Mouse (Mus musculus) forebrain, embryonic 12.5 days (tissue): ENCODE measurements around the gene Cldn2. TPM values are rescaled to one million over a fixed set of nuclear protein-coding genes. Genes with fewer than 3 reads are reported as not detected.

ENCODE experiments used
- ATAC-seq: fragments of 200-750 bp; cut with Nextera tagmentation; 2 replicates; pipeline ENCODE4 v1.8.0; 2017; ENCODE audit warnings: moderate TSS enrichment; ENCODE audit not compliant: low FRiP score
- H3K27ac ChIP-seq: fragments of 300-500 bp; sonication (generic); 2 replicates; pipeline ENCODE4 v1.5.1; 2016; ENCODE audit warnings: mild to moderate bottlenecking
- H3K27me3 ChIP-seq: fragments of 300-500 bp; sonication (generic); 2 replicates; pipeline ENCODE4 v1.6.1; 2016; ENCODE audit warnings: mild to moderate bottlenecking
- H3K36me3 ChIP-seq: fragments of 300-500 bp; sonication (generic); replicated peaks from 2 replicates; pipeline ENCODE4 v1.6.1; 2016; ENCODE audit warnings: mild to moderate bottlenecking
- H3K4me1 ChIP-seq: fragments of 300-500 bp; sonication (generic); 2 replicates; pipeline ENCODE4 v1.6.1; 2016
- H3K4me2 ChIP-seq: fragments of 300-500 bp; sonication (generic); 2 replicates; pipeline ENCODE4 v1.6.1; 2016; ENCODE audit warnings: mild to moderate bottlenecking, moderate library complexity
- H3K4me3 ChIP-seq: fragments of 300-500 bp; sonication (generic); replicated peaks from 2 replicates; pipeline ENCODE4 v1.5.1; 2016; ENCODE audit warnings: mild to moderate bottlenecking
- H3K9ac ChIP-seq: fragments of 300-500 bp; sonication (generic); 2 replicates; pipeline ENCODE4 v1.6.1; 2016; ENCODE audit warnings: mild to moderate bottlenecking
- H3K9me3 ChIP-seq: fragments of 300-500 bp; sonication (generic); 2 replicates; pipeline ENCODE4 v1.6.1; 2016
- WGBS: fragments of 180-500 bp; shearing (Covaris S2); methylation state at CpG from one replicate; pipeline ENCODE4 v1.1.7; 2016; 5-methylcytosine and 5-hydroxymethylcytosine counted together
- polyA plus RNA-seq: library from polyadenylated mRNA; unstranded; fragments of >200 nt; fragmentation: Nextera tagmentation; extraction: Ambion mirVana; gene quantifications from 2 replicates; pipeline ENCODE4 v1.2.1, GENCODE M21; 2016

Gene Cldn2
- polyA plus RNA-seq, 1 experiment from 2014 or later: 0.11 TPM

DNA sequence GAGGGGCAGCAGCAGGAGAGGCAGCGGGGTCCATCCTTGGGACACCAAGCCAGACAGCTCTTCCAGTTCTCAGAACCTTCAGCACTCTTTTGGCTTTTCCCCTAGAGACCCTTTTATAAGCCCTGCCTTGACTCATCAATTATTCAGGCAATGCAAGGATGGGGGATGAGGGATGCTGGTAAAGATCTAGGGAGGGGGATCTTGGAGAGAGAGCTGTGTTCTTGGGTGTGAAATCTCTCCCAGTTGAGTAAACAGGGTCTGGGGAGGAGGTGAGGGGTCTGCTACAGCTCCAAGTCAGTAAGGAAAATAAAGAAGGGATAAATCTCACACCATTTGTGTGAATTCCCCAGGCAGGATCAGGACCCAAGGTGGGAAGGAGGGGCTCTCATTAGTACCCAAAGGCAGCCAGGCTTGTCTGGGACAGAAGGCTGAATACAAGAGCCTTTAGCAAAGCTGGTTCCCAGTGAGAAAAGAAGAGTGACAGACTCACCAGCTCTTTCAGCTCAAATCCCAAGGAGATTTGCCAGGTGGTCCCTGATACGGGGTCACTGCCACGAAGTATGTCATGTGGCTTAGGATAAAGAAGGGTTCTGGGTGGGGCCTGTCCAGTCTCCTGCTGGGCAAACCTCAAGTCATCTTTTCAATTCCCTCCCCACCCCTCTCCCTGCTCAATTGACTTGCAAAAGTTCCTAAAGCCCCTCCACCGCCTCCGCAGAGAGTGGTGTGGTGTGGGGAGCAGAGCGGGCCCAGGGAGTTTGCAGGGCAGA, 18.2 kb upstream of the Cldn2 start, which contains the start of gene Ripply1:
Gene Ripply1, minus strand, starts transcription at position 76 of the 767 bp plus-strand sequence.
- no peaks in the 10 kb centered on the region for H3K36me3 ChIP-seq
- no peak for ATAC-seq
- H3K4me2 ChIP-seq: no peak within 1 kb of the TSS
- H3K4me1 ChIP-seq: peaks cover 4% of the 10 kb centered on the region; the same call in 1 of the 2 replicates
- H3K27me3 ChIP-seq: peaks cover 38% of the 10 kb centered on the region
- no peaks in the 10 kb centered on the region for H3K9me3 ChIP-seq
- H3K4me3 ChIP-seq: no peak within 1 kb of the TSS
- no peak within 1 kb of the TSS for H3K27ac ChIP-seq
- no peak within 1 kb of the TSS for H3K9ac ChIP-seq
- 24% methylated on average over 6 of the region's 6 CpGs for WGBS

DNA sequence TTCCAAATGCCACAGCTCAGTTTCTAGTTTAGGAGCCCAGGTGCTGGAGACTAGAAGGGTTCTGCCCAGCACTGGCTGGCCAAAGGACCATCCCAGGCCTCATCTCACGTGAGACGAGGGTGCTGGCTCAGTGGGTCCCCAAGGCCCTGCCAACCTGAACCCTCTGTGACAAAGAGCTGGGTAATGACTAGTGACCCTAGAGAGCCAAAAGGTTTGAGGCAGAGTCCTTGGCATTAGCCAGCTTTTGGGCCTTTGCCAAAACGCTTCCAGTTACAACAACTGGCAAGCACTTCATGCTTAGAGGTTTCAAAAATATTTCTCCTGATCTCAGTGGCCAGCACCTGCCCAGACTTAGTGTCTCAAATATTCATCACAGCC, 17.6 kb upstream of the Cldn2 start:
- no peaks in the 10 kb centered on the region for H3K9me3 ChIP-seq
- no peak overlapping the region for H3K27ac ChIP-seq
- no peak overlapping the region for H3K9ac ChIP-seq
- H3K4me2 ChIP-seq: no peak overlapping the region
- WGBS: 43% methylated on average over 3 of the region's 3 CpGs
- H3K4me1 ChIP-seq: peaks cover 4% of the 10 kb centered on the region; the same call in 1 of the 2 replicates
- ATAC-seq: no peak
- H3K36me3 ChIP-seq: no peaks in the 10 kb centered on the region
- no peak overlapping the region for H3K4me3 ChIP-seq
- peaks cover 37% of the 10 kb centered on the region for H3K27me3 ChIP-seq

DNA sequence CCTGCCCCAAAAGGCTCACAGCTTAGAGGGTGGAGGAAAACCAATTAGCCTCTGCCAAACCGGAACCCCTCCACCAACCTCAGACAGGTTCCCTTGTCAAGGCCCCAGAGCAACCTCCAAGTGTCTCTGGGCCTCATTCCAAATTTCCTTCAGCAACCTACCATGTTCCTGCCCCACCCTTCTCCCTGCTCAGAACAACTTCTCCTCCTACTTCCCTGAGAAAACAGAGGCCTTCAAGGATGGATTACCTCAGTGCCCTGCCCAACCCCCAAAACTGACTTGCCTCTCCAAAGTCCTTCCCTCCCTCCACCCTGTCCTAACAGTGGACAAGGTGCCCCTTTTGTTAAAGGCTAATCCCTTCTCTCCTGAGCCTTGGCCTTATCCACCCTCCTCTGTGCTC, 14.9 kb upstream of the Cldn2 start:
- no peak for ATAC-seq
- Histone ChIP-seq H3K9me3 (no peaks in the 10 kb centered on the region), H3K9ac (no peak overlapping the region), H3K4me2 (no peak overlapping the region), H3K27me3 (peaks cover 27% of the 10 kb centered on the region), H3K4me3 (no peak overlapping the region), H3K36me3 (no peaks in the 10 kb centered on the region), H3K4me1 (peaks cover 4% of the 10 kb centered on the region; the same call in 1 of the 2 replicates), H3K27ac (no peak overlapping the region)
- WGBS: 36% methylated on average over 1 of the region's 1 CpGs

DNA sequence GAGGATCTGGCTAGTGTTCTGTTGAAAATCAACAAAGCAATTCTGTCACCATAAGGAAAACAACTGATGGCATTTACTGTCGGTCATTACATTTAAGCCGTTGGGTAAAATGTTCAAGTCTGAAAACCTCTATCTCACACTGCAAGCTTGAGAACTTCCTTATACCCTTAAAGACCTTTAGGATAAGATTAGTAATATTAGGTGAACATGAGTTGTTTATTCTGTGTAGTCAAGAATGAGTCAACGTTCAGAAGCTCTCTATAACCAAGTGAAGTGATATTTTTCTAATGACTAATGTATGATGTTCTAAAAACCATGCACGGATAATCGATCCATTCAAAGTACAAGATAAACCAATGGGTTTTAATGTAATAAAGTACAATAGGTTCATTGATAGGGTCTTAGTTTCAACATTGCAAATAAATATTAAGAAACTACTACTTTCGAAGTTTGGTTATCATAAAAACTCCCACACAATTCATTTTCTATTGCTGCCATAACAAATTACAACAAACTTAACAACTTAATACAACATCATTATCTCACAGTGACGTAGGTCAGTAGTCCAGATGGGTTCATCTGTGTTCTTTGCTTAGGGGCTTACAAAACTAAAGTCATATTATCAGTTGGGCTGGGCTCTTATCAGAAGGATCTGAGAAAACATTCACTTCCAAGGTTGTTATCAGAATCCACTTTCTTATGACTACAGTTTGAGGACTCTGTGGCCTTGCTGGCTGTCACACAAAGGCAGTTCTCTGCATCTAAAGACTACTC, 6.4 kb upstream of the Cldn2 start:
- Histone ChIP-seq H3K4me1 (no peaks in the 10 kb centered on the region), H3K27me3 (peaks cover 18% of the 10 kb centered on the region; the same call in 1 of the 2 replicates), H3K27ac (no peak overlapping the region), H3K36me3 (no peaks in the 10 kb centered on the region), H3K9me3 (no peaks in the 10 kb centered on the region), H3K9ac (no peak overlapping the region), H3K4me3 (no peak overlapping the region), H3K4me2 (no peak overlapping the region)
- no peak for ATAC-seq
- WGBS: 88% methylated on average over 7 of the region's 7 CpGs

DNA sequence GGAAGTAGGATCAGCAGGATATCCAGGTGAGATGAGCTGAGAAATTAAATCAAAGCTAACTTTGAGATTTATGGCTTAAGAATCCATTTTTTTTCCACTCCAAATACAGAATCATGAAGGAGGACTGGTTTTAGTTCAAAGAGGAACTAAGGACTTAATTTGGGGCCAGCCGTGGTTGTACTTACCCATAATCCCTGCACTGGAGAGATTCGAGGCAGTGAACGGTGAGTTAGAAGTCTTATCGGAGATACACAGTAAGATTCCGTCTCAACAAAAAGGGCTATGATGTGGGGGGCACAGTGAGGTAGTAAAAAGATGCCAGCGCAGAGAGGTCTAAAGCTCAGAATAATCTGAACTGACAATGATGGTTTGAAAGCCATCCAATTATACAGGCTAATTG, 4.6 kb upstream of the Cldn2 start:
- peaks cover 11% of the 10 kb centered on the region; the same call in 1 of the 2 replicates for H3K27me3 ChIP-seq
- WGBS: 81% methylated on average over 6 of the region's 6 CpGs

GRCm38 (mm10) chrX:139797875-139798274, 2.8 kb upstream of the Cldn2 start:
- Histone ChIP-seq H3K4me1 (no peaks in the 10 kb centered on the region), H3K4me2 (no peak overlapping the region), H3K9ac (no peak overlapping the region), H3K4me3 (no peak overlapping the region), H3K9me3 (no peaks in the 10 kb centered on the region), H3K27me3 (no peaks in the 10 kb centered on the region; the same call in 1 of the 2 replicates), H3K27ac (no peak overlapping the region), H3K36me3 (no peaks in the 10 kb centered on the region)
- no peak for ATAC-seq
- 85% methylated on average over 9 of the region's 9 CpGs for WGBS

More for the DNA sequence above, 4.6 kb upstream of the Cldn2 start:
- Histone ChIP-seq H3K27ac (no peak overlapping the region), H3K36me3 (no peaks in the 10 kb centered on the region), H3K4me2 (no peak overlapping the region), H3K4me3 (no peak overlapping the region), H3K9ac (no peak overlapping the region), H3K4me1 (no peaks in the 10 kb centered on the region), H3K9me3 (no peaks in the 10 kb centered on the region)
- no peak for ATAC-seq

- no peaks in the 10 kb centered on the region for H3K9me3 ChIP-seq
- no peak overlapping the region for H3K4me3 ChIP-seq
- ATAC-seq: no peak
- H3K36me3 ChIP-seq: no peaks in the 10 kb centered on the region
- WGBS: 79% methylated on average over 3 of the region's 3 CpGs
- no peak overlapping the region for H3K4me2 ChIP-seq
- H3K9ac ChIP-seq: no peak overlapping the region
- H3K4me1 ChIP-seq: no peaks in the 10 kb centered on the region
- peaks cover 7% of the 10 kb centered on the region; the same call in 1 of the 2 replicates for H3K27me3 ChIP-seq
- H3K27ac ChIP-seq: no peak overlapping the region
Observed at GRCm38 (mm10) chrX:139799953-139800352, 675 bp upstream of the Cldn2 start.

GRCm38 (mm10) chrX:139803028-139803427, 2.4 kb downstream of the Cldn2 start:
- ATAC-seq: no peak
- Histone ChIP-seq H3K27me3 (peaks cover 10% of the 10 kb centered on the region; the same call in 1 of the 2 replicates), H3K4me3 (no peak overlapping the region)

DNA sequence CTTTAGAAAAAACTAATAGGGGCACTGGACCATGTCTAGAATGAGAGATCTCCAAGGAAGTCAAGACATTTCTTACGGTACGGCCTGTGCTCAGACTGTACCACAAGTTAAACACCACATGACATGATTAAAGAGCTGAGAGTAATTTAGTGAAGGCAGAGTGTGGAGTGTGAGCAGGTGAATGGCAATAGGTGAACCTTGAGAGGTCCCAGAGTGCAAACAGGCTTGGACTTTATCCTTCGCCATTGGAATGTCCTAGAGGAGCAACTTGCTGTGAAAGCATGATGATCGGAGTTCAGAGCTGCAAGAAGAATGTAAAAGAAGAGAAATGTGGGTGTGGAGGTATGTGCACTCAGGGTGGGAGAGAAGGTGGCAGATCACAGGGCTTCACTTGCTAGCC, 5.3 kb downstream of the Cldn2 start:
- Histone ChIP-seq H3K27me3 (peaks cover 26% of the 10 kb centered on the region; the same call in 1 of the 2 replicates), H3K9me3 (no peaks in the 10 kb centered on the region), H3K36me3 (no peaks in the 10 kb centered on the region), H3K4me1 (0 out of 2 replicates have a peak, but pooled peaks cover 2% of the 10 kb centered on the region), H3K27ac (no peak overlapping the region), H3K4me2 (no peak overlapping the region), H3K4me3 (no peak overlapping the region), H3K9ac (no peak overlapping the region)
- WGBS: 93% methylated on average over 4 of the region's 4 CpGs
- no peak for ATAC-seq

More at GRCm38 (mm10) chrX:139803028-139803427, 2.4 kb downstream of the Cldn2 start:
- H3K4me2 ChIP-seq: no peak overlapping the region
- H3K9me3 ChIP-seq: no peaks in the 10 kb centered on the region
- H3K9ac ChIP-seq: no peak overlapping the region
- 81% methylated on average over 2 of the region's 2 CpGs for WGBS
- H3K36me3 ChIP-seq: no peaks in the 10 kb centered on the region
- H3K27ac ChIP-seq: no peak overlapping the region
- H3K4me1 ChIP-seq: 0 out of 2 replicates have a peak, but pooled peaks cover under 1% of the 10 kb centered on the region

GRCm38 (mm10) chrX:139807391-139807790, 6.8 kb downstream of the Cldn2 start:
- Histone ChIP-seq H3K9me3 (no peaks in the 10 kb centered on the region), H3K4me2 (no peak overlapping the region), H3K4me1 (0 out of 2 replicates have a peak, but pooled peaks cover 2% of the 10 kb centered on the region), H3K36me3 (no peaks in the 10 kb centered on the region), H3K9ac (no peak overlapping the region), H3K4me3 (no peak overlapping the region), H3K27me3 (peaks cover 26% of the 10 kb centered on the region; the same call in 1 of the 2 replicates), H3K27ac (no peak overlapping the region)
- 80% methylated on average over 2 of the region's 2 CpGs for WGBS
- no peak for ATAC-seq

- H3K4me2 ChIP-seq: no peak overlapping the region
- H3K9me3 ChIP-seq: no peaks in the 10 kb centered on the region
- no peak overlapping the region for H3K9ac ChIP-seq
- WGBS: 62% methylated on average over 4 of the region's 4 CpGs
- H3K4me3 ChIP-seq: no peak overlapping the region
- H3K4me1 ChIP-seq: 0 out of 2 replicates have a peak, but pooled peaks cover 2% of the 10 kb centered on the region
- H3K36me3 ChIP-seq: no peaks in the 10 kb centered on the region
- H3K27ac ChIP-seq: no peak overlapping the region
- H3K27me3 ChIP-seq: peaks cover 28% of the 10 kb centered on the region
- no peak for ATAC-seq
Observed at GRCm38 (mm10) chrX:139808085-139808484, 7.5 kb downstream of the Cldn2 start.

DNA sequence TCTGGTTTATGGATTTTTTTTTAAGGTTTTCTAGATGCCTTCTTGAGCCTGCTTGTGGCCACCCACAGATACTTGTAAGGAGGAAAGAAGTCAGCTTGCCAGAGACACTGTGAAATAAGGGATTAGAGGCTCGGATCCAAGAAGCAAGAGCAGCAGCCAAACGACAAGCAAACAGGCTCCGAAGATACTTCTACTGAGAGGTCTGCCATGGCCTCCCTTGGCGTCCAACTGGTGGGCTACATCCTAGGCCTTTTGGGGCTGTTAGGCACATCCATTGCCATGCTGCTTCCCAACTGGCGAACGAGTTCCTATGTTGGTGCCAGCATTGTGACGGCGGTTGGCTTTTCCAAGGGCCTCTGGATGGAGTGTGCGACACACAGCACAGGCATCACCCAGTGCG, 7.9 kb downstream of the Cldn2 start:
- H3K9me3 ChIP-seq: no peaks in the 10 kb centered on the region
- H3K9ac ChIP-seq: no peak overlapping the region
- H3K27me3 ChIP-seq: peaks cover 32% of the 10 kb centered on the region

More for the DNA sequence above, 7.9 kb downstream of the Cldn2 start:
- Histone ChIP-seq H3K4me2 (no peak overlapping the region), H3K4me3 (no peak overlapping the region), H3K27ac (no peak overlapping the region), H3K36me3 (no peaks in the 10 kb centered on the region), H3K4me1 (0 out of 2 replicates have a peak, but pooled peaks cover 2% of the 10 kb centered on the region)
- 88% methylated on average over 10 of the region's 10 CpGs for WGBS
- no peak for ATAC-seq
